Mouse (Mus musculus) embryonic facial prominence, embryonic 15.5 days (tissue): ENCODE results near the gene Colgalt2. TPM values are rescaled to one million over a fixed set of nuclear protein-coding genes. Genes with fewer than 3 reads are reported as not detected.

Experiments used
- ATAC-seq: fragments of 200-750 bp; cut with Nextera tagmentation; 2 replicates; pipeline ENCODE4 v1.8.0; 2017; ENCODE audit warnings: low read depth, moderate TSS enrichment; ENCODE audit not compliant: insufficient number of reproducible peaks, low FRiP score, low TSS enrichment
- H3K27ac ChIP-seq: fragments of 300-500 bp; sonication (generic); replicated peaks from 2 replicates; pipeline ENCODE4 v1.5.1; 2015; ENCODE audit warnings: mild to moderate bottlenecking, inconsistent platforms
- H3K27me3 ChIP-seq: fragments of 300-500 bp; sonication (generic); 2 replicates; pipeline ENCODE4 v1.6.1; 2015; ENCODE audit warnings: inconsistent platforms
- H3K36me3 ChIP-seq: fragments of 300-500 bp; sonication (generic); 2 replicates; pipeline ENCODE4 v1.6.1; 2015; ENCODE audit warnings: mild to moderate bottlenecking, inconsistent platforms
- H3K4me1 ChIP-seq: fragments of 300-500 bp; sonication (generic); 2 replicates; pipeline ENCODE4 v1.6.1; 2015; ENCODE audit warnings: inconsistent platforms
- H3K4me2 ChIP-seq: fragments of 300-500 bp; sonication (generic); replicated peaks from 2 replicates; pipeline ENCODE4 v1.6.1; 2015; ENCODE audit warnings: mild to moderate bottlenecking, inconsistent platforms
- H3K4me3 ChIP-seq: fragments of 300-500 bp; sonication (generic); replicated peaks from 2 replicates; pipeline ENCODE4 v1.5.1; 2015; ENCODE audit warnings: mild to moderate bottlenecking, inconsistent platforms
- H3K9ac ChIP-seq: fragments of 300-500 bp; sonication (generic); 2 replicates; pipeline ENCODE4 v1.6.1; 2015; ENCODE audit warnings: inconsistent platforms
- H3K9me3 ChIP-seq: fragments of 300-500 bp; sonication (generic); replicated peaks from 2 replicates; pipeline ENCODE4 v1.6.1; 2016; ENCODE audit warnings: inconsistent platforms
- WGBS: fragments of 180-500 bp; shearing (Covaris S2); methylation state at CpG from one replicate; pipeline ENCODE4 v1.1.7; 2015; 5-methylcytosine and 5-hydroxymethylcytosine counted together
- polyA plus RNA-seq: library from polyadenylated mRNA; unstranded; fragments of >200 nt; fragmentation: Nextera tagmentation; extraction: Ambion mirVana; gene quantifications from 2 replicates; pipeline ENCODE4 v1.2.1, GENCODE M21; 2015

Colgalt2 gene
- polyA plus RNA-seq, 1 experiment from 2014 or later: 4.7 TPM

DNA sequence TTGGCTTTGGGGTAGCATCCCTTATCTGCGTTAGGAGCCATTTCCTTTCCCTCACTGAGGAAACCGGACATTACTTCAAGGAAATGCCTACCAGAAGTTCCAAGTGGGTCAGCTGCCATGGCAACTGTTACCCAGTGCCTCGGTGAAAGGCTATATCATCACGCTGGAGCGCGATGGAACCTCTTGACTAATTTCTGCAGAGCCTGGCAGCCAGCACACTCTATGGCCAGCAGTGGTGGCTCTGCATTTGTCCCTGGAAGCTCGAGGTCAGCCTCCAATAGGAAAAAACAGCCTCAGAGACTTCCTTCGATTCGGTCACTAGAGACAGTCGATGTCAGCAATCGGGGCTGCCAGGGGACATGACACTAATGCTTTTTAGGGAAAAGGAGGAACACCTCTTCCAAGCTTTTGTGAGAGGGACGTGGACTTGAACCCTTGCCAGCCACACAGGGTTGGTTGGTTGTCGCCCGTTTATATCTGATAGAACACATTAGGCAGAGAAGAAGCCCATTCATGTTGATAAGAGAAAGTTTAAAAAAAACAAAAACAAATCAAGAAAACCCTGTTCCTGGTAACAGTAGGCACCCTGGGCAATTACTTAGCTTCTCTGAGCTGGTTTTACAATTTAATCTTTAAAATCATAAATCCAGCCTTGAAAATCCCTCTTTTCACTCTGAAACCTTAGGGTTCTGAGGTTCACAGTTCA lies 157.1 kb downstream of the Colgalt2 start:
- H3K4me3 ChIP-seq: no peak overlapping the region
- no peaks in the 10 kb centered on the region for H3K27me3 ChIP-seq
- peak overlapping the region; percentile 82; the same call in 1 of the 2 replicates for H3K27ac ChIP-seq
- H3K9ac ChIP-seq: no peak overlapping the region
- peaks cover 7% of the 10 kb centered on the region for H3K36me3 ChIP-seq
- peaks cover 29% of the 10 kb centered on the region for H3K4me1 ChIP-seq
- H3K4me2 ChIP-seq: no peak overlapping the region
- ATAC-seq: no peak
- WGBS: 60% methylated on average over 14 of the region's 14 CpGs
- no peaks in the 10 kb centered on the region for H3K9me3 ChIP-seq

Other genes starting within 250 kb of the Colgalt2 start
- gene Tsen15, start 13.1 kb upstream of the Colgalt2 start, polyA plus RNA-seq: 74.8 and 77.8 TPM in 2 replicates